Mouse (Mus musculus) gastrocnemius, adult 2 months (tissue): ENCODE measurements around the gene Shisa5. TPM values are rescaled to one million over a fixed set of nuclear protein-coding genes. Genes with fewer than 3 reads are reported as not detected.

Experiments used
- DNase-seq: peaks from one replicate; pipeline ENCODE4 v3.0.0; 2022
- H3K27ac ChIP-seq: fragments of 200-600 bp; 2 replicates; pipeline ENCODE4 v1.8.1; 2022; ENCODE audit warnings: mild to moderate bottlenecking
- H3K4me3 ChIP-seq: fragments of 200-600 bp; 2 replicates; pipeline ENCODE4 v1.8.1; 2022; ENCODE audit warnings: mild to moderate bottlenecking, moderate library complexity
- CTCF ChIP-seq: fragments of 200-600 bp; IDR thresholded peaks from 2 replicates; pipeline ENCODE4 v1.8.1; 2022; ENCODE audit warnings: antibody characterized with exemption, mild to moderate bottlenecking, moderate library complexity
- intact Hi-C: fragments of 180-260 bp; cut with DNase I; formaldehyde crosslinking; loops from one replicate; pipeline ENCODE4 v1.15.1; 2025
- total RNA-seq, 2 experiments: library from RNA; stranded (reverse); gene quantifications; 2 replicates each; pipeline ENCODE4 v1.2.3; 2021

The Shisa5 gene
- total RNA-seq, 2 experiments from 2014 or later, result 15.9 to 17.0 TPM

GRCm38 (mm10) chr9:109028919-109029318, 9.4 kb upstream of the Shisa5 start:
- no peak for DNase-seq
- peak overlapping the region; percentile 38; the same call in 1 of the 2 replicates for H3K27ac ChIP-seq
- intact Hi-C loops, result no loop called here

DNA sequence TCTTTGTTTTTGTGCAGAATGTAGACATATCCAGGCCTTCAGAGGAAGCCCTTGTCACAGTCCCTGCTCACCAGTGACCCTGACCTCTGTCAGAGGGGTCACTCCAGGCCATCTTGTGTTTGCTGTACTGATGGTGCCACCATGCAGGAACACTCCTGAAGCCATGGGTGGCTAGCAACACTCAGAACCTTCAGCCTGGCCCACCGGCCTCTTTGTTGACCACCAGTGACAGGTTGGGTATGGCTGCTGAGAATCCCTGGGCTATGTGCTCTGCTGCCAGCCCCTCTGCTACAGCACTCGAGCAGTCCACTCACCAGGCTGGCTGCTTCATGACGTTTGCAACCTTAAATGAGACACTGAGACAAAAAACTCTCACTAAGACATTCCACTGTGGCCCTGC, 8.1 kb upstream of the Shisa5 start:
- TF ChIP-seq CTCF, result no peak
- DNase-seq, result peak; percentile 16
- H3K27ac ChIP-seq, result no peak overlapping the region
- H3K4me3 ChIP-seq, result no peak overlapping the region
- intact Hi-C loops, result no loop called here

More at GRCm38 (mm10) chr9:109028919-109029318, 9.4 kb upstream of the Shisa5 start:
- TF ChIP-seq CTCF, result no peak
- H3K4me3 ChIP-seq, result no peak overlapping the region

DNA sequence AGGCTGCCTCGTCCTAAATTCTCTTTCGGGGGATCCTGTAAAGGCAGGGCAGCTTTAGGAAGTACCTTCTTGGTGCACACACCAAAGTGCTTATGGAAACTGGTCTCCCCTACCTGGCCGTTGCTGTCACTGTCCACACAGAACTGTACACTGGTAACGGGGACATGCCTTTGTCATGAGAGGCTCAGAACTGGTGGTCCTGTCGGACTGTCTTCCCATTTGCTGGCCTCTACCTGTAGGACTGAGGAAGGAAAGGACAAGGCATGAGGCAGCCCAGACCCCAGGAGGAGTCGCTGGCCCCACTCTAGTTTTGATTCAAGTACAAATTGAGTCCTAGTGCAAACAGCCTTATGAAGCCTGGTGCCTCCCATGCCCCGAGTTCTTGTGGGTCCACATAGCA, 7.4 kb upstream of the Shisa5 start:
- no peak for TF ChIP-seq CTCF
- intact Hi-C loops, result no loop called here
- DNase-seq, result no peak
- H3K27ac ChIP-seq, result no peak overlapping the region
- no peak overlapping the region for H3K4me3 ChIP-seq

- no peak for TF ChIP-seq CTCF
- Histone ChIP-seq H3K4me3 (no peak overlapping the region), H3K27ac (no peak overlapping the region)
- intact Hi-C loops, result no loop called here
- DNase-seq, result no peak
These were observed 6.7 kb upstream of the Shisa5 start for GRCm38 (mm10) chr9:109031686-109032085.

GRCm38 (mm10) chr9:109032435-109032834, 5.9 kb upstream of the Shisa5 start:
- Histone ChIP-seq H3K4me3 (no peak overlapping the region), H3K27ac (no peak overlapping the region)
- TF ChIP-seq CTCF, result no peak
- no peak for DNase-seq
- intact Hi-C loops, result no loop called here

DNA sequence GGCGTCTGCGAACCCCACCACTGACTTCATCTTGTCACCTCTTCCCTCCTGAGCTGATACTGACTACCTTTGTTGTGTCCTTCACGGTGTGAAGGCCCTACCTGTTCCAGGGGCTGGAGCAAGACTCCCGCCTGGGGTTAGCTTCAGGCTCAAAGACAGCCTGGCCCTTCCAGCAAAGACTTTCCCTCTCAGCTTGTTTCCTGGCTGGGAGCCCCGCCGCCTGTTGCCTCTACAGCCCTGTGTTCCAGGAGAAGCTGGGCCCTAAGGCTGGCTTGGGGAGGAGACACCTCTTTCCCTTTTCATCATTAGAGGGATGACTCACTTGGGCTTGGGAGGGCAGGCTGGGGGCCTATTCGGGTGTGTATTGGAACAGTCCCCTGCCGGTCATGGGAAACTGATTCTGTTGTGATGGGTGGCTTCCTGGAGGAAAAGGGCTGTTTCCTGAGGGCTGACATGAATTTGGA, 568 bp downstream of the Shisa5 start:
- intact Hi-C loops, result loop anchor here (2.0 to 5.0 kb wide), 2 partner anchors 18 to 37 kb away; no protein-coding TSS in a partner anchor
- peak overlapping the region; percentile 75 for H3K4me3 ChIP-seq
- no peak for TF ChIP-seq CTCF
- peak; percentile 79 for DNase-seq
- peak overlapping the region; percentile 96 for H3K27ac ChIP-seq

- intact Hi-C loops, result loop anchor here (2.0 to 5.0 kb wide), 2 partner anchors 17 to 37 kb away; no protein-coding TSS in a partner anchor
- H3K4me3 ChIP-seq, result peak overlapping the region; percentile 75
- DNase-seq, result no peak
- peak overlapping the region; percentile 96 for H3K27ac ChIP-seq
- TF ChIP-seq CTCF, result no peak
These were observed 1.3 kb downstream of the Shisa5 start for GRCm38 (mm10) chr9:109039681-109040080.

DNA sequence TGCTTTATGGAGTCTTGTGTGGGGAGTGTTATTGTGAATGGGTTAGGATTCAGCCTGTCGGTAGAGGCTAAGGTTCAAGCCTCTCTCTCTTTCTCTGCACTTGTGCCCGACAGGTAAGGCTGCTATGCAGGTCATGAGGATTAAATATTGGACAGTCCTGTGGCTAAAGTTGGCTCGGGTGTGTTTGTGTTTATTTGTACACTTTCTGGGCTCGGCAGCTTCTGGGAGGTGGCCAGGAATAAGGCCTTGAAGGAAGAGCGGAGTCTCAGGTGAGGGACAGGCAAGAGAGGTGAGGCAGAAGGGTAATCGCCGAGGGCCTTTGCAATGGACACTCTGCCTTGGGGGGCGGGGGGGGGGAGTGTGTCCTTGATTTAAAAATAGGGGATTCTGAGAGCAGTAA, 1.9 kb downstream of the Shisa5 start:
- H3K4me3 ChIP-seq, result peak overlapping the region; percentile 75

GRCm38 (mm10) chr9:109040906-109041305, 2.5 kb downstream of the Shisa5 start:
- H3K27ac ChIP-seq, result peak overlapping the region; percentile 53
- no peak for DNase-seq
- no peak for TF ChIP-seq CTCF
- H3K4me3 ChIP-seq, result peak overlapping the region; percentile 75
- intact Hi-C loops, result no loop called here

More for the DNA sequence above, 1.9 kb downstream of the Shisa5 start:
- peak overlapping the region; percentile 96 for H3K27ac ChIP-seq
- intact Hi-C loops, result no loop called here
- DNase-seq, result no peak
- TF ChIP-seq CTCF, result no peak

- Histone ChIP-seq H3K4me3 (no peak overlapping the region), H3K27ac (no peak overlapping the region)
- TF ChIP-seq CTCF, result no peak
- no peak for DNase-seq
- intact Hi-C loops, result no loop called here
These were observed 3.0 kb downstream of the Shisa5 start for GRCm38 (mm10) chr9:109041351-109041750.

GRCm38 (mm10) chr9:109046306-109046705, 7.9 kb downstream of the Shisa5 start:
- no peak overlapping the region for H3K27ac ChIP-seq
- peak; percentile 77 for TF ChIP-seq CTCF
- DNase-seq, result peak; percentile 65
- intact Hi-C loops, result no loop called here
- H3K4me3 ChIP-seq, result no peak overlapping the region

- DNase-seq, result no peak
- no peak for TF ChIP-seq CTCF
- Histone ChIP-seq H3K27ac (no peak overlapping the region), H3K4me3 (no peak overlapping the region)
- intact Hi-C loops, result no loop called here
These were observed 11.0 kb downstream of the Shisa5 start for GRCm38 (mm10) chr9:109049316-109049715.

- H3K27ac ChIP-seq, result no peak overlapping the region
- no peak for DNase-seq
- intact Hi-C loops, result no loop called here
- TF ChIP-seq CTCF, result no peak
- no peak overlapping the region for H3K4me3 ChIP-seq
These were observed 11.8 kb downstream of the Shisa5 start for GRCm38 (mm10) chr9:109049996-109050673.

- DNase-seq, result no peak
- TF ChIP-seq CTCF, result no peak
- Histone ChIP-seq H3K4me3 (no peak overlapping the region), H3K27ac (no peak overlapping the region)
- intact Hi-C loops, result no loop called here
These were observed 12.3 kb downstream of the Shisa5 start for GRCm38 (mm10) chr9:109050674-109050997.
